20 mouse cellular contexts compared by ENCODE assay signal in genomic region chr13:30697880-30698279, GRCm38 (mm10). TPM values are rescaled to one million over a fixed set of nuclear protein-coding genes. Genes with fewer than 3 reads are reported as not detected.
A peak's percentile ranks its signal among the peaks of the same experiment; 100 is the strongest.
DNase-seq lines count a peak whose midpoint lies in the region; ATAC-seq and TF ChIP-seq lines count a peak whose summit lies in the region.
"Had no signal": no experiment of that assay in that cellular context is flagged by ENCODE, and none has a peak within 500 bp of the region (broad histone marks: within the 10 kb centered on the region; RNA-seq: fewer than 3 reads in every experiment).

No protein-coding gene starts in this region.

- intact Hi-C loops in left cerebral cortex, postnatal 36 days (cut with DNase I) = no loop called here

- no peak for TF ChIP-seq CTCF in bone marrow macrophage, adult 2 months (IDR thresholded peaks at IDR 0.05; ENCODE audit: low read depth, low read length)

- 86% methylated on average over 5 of the region's 5 CpGs for WGBS in heart, embryonic 11.5 days (ENCODE audit: insufficient replicate concordance)
- WGBS in macrophage (ENCODE audit: missing documents) = 11% methylated on average over 5 of the region's 5 CpGs
- WGBS in midbrain, embryonic 13.5 days = 96% methylated on average over 5 of the region's 5 CpGs

- no peak for ATAC-seq in heart, embryonic 11.5 days (replicated peaks; ENCODE audit: insufficient number of reproducible peaks, low FRiP score, low TSS enrichment)
- no peak for ATAC-seq in midbrain, embryonic 13.5 days
- ATAC-seq: forebrain, embryonic 13.5 days; forebrain, postnatal 0 days; hindbrain, postnatal 0 days had no signal

- no peak overlapping the region for H3K9ac ChIP-seq in heart, embryonic 11.5 days (ENCODE audit: low read depth, low read length)
- H3K9ac ChIP-seq in midbrain, embryonic 13.5 days (replicated peaks) = no peak overlapping the region
- H3K9ac ChIP-seq: forebrain, embryonic 13.5 days; forebrain, postnatal 0 days; hindbrain, embryonic 13.5 days had no signal

- H3K4me2 ChIP-seq in heart, embryonic 11.5 days = no peak overlapping the region
- H3K4me2 ChIP-seq in midbrain, embryonic 13.5 days (replicated peaks) = no peak overlapping the region
- H3K4me2 ChIP-seq: forebrain, embryonic 13.5 days; hindbrain, embryonic 13.5 days had no signal

- H3K79me2 ChIP-seq in macrophage (ENCODE audit: inconsistent target) = peaks cover 18% of the 10 kb centered on the region; the same call in 1 of the 2 replicates

- no peak overlapping the region for H3K4me3 ChIP-seq in heart, embryonic 11.5 days (ENCODE audit: low read depth, low read length)
- H3K4me3 ChIP-seq in bone marrow macrophage, adult 2 months (ENCODE audit: insufficient read depth, low read length) = no peak overlapping the region
- no peak overlapping the region for H3K4me3 ChIP-seq in brown adipose tissue, adult 24 weeks (ENCODE audit: insufficient read depth, low read depth, low read length)
- no peak overlapping the region for H3K4me3 ChIP-seq in macrophage (ENCODE audit: inconsistent target)
- no peak overlapping the region for H3K4me3 ChIP-seq in midbrain, embryonic 13.5 days (replicated peaks)
- H3K4me3 ChIP-seq: embryonic facial prominence, embryonic 10.5 days; forebrain, embryonic 13.5 days; heart, embryonic 10.5 days; hindbrain, embryonic 13.5 days had no signal

- H3K36me3 ChIP-seq in heart, embryonic 11.5 days (ENCODE audit: control insufficient read depth, insufficient read depth, low read length) = 0 out of 2 replicates have a peak, but pooled peaks cover 2% of the 10 kb centered on the region
- no peaks in the 10 kb centered on the region for H3K36me3 ChIP-seq in macrophage (ENCODE audit: inconsistent target)
- H3K36me3 ChIP-seq in midbrain, embryonic 13.5 days = no peaks in the 10 kb centered on the region
- H3K36me3 ChIP-seq: heart, embryonic 10.5 days had no signal

- peak; percentile 13 to 32 for DNase-seq in heart, adult 9 months (ENCODE audit: low spot score in 2 of 2)
- no peak for DNase-seq in cerebellum, adult 8-10 months
- DNase-seq in left cerebral cortex, postnatal 36 days (ENCODE audit: low spot score in 2 of 2) = no peak
- DNase-seq: adrenal gland, adult 2 months; adrenal gland, postnatal 25 days; cerebellum, adult 11 months; cerebellum, adult 9-10 months; cerebellum, postnatal 25 days; forebrain, postnatal 0 days; gastrocnemius, postnatal 10 days had no signal

- H3K27me3 ChIP-seq in heart, embryonic 11.5 days (ENCODE audit: control insufficient read depth, insufficient read depth, low read length) = no peaks in the 10 kb centered on the region
- H3K27me3 ChIP-seq in midbrain, embryonic 13.5 days = no peaks in the 10 kb centered on the region
- H3K27me3 ChIP-seq: forebrain, embryonic 13.5 days; hindbrain, embryonic 13.5 days had no signal

- no peaks in the 10 kb centered on the region for H3K9me3 ChIP-seq in heart, embryonic 11.5 days (replicated peaks; ENCODE audit: control insufficient read depth, low read length)
- H3K9me3 ChIP-seq in midbrain, embryonic 13.5 days = no peaks in the 10 kb centered on the region
- H3K9me3 ChIP-seq: embryonic facial prominence, embryonic 10.5 days; forebrain, embryonic 13.5 days; heart, embryonic 10.5 days; hindbrain, embryonic 13.5 days had no signal

- H3K27ac ChIP-seq in heart, embryonic 11.5 days (ENCODE audit: low read depth, low read length) = no peak overlapping the region
- H3K27ac ChIP-seq in bone marrow macrophage, adult 2 months (ENCODE audit: insufficient read depth, low read depth, low read length) = peak overlapping the region; percentile 95
- peak overlapping the region; percentile 59 for H3K27ac ChIP-seq in brown adipose tissue, adult 24 weeks (replicated peaks; ENCODE audit: low read depth, low read length)
- peak overlapping the region; percentile 91 for H3K27ac ChIP-seq in macrophage
- no peak overlapping the region for H3K27ac ChIP-seq in midbrain, embryonic 13.5 days
- H3K27ac ChIP-seq: embryonic facial prominence, embryonic 10.5 days; forebrain, embryonic 13.5 days; heart, embryonic 10.5 days; hindbrain, embryonic 13.5 days; hindbrain, postnatal 0 days had no signal

- no peak for TF ChIP-seq POLR2A in bone marrow macrophage, adult 2 months (IDR thresholded peaks at IDR 0.05; ENCODE audit: borderline replicate concordance, low read depth, low read length)

- H3K4me1 ChIP-seq in heart, embryonic 11.5 days (ENCODE audit: control insufficient read depth, insufficient read depth, low read length) = no peaks in the 10 kb centered on the region
- H3K4me1 ChIP-seq in bone marrow macrophage, adult 2 months (ENCODE audit: control insufficient read depth, insufficient read depth, low read length) = peaks cover 57% of the 10 kb centered on the region
- peaks cover 6% of the 10 kb centered on the region for H3K4me1 ChIP-seq in brown adipose tissue, adult 24 weeks (ENCODE audit: control insufficient read depth, insufficient read depth, insufficient read length, low read length)
- no peaks in the 10 kb centered on the region for H3K4me1 ChIP-seq in midbrain, embryonic 13.5 days (replicated peaks)
- H3K4me1 ChIP-seq: embryonic facial prominence, embryonic 10.5 days; forebrain, embryonic 13.5 days; heart, embryonic 10.5 days; hindbrain, embryonic 13.5 days had no signal

RNA-seq across cellular contexts. Expression of gene Dusp22, which starts 38.1 kb away (rescaled TPM):
- 21.8 and 23.2 TPM in 2 replicates for polyA plus RNA-seq in heart, embryonic 11.5 days (2014; fragmentation: Nextera tagmentation; extraction: Ambion mirVana)
- 53.6 and 62.9 TPM in 2 replicates for polyA plus RNA-seq in bone marrow macrophage, adult 2 months (2012; ENCODE audit: insufficient read depth, insufficient read length, missing spikeins)
- 26.7 and 40.2 TPM in 2 replicates for polyA plus RNA-seq in brown adipose tissue, adult 24 weeks (2012; ENCODE audit: insufficient read depth, insufficient read length, missing spikeins)
- total RNA-seq in macrophage (2018; cell fraction: chromatin; rRNA removed) = 10 to 100 TPM; 11.1 to 34.2 (median 20.9) TPM
- total RNA-seq in macrophage (2018; cell fraction: cytosol; rRNA removed) = 10 to 100 TPM; 13.1 to 29.6 (median 19.5) TPM
- total RNA-seq in macrophage (2018; cell fraction: nucleus; rRNA removed) = 10 to 100 TPM; 11.7 to 44.9 (median 24.7) TPM
- 13.9 to 30.5 TPM (median 18.3 TPM) in 3 replicates for polyA plus RNA-seq in macrophage (2018)
- total RNA-seq in left cerebral cortex, postnatal 36 days (2021) = 10 to 100 TPM; 33.4 to 35.4 TPM
- polyA plus RNA-seq in midbrain, embryonic 13.5 days (2015; fragmentation: Nextera tagmentation; extraction: Ambion mirVana) = 18.8 and 19.2 TPM in 2 replicates

RNA-seq across cellular contexts. Expression of gene Irf4, which starts 51.1 kb away (rescaled TPM):
- 0.03 TPM in 1 of 2 replicates, not detected in the other for polyA plus RNA-seq in heart, embryonic 11.5 days (2014; fragmentation: Nextera tagmentation; extraction: Ambion mirVana)
- polyA plus RNA-seq in bone marrow macrophage, adult 2 months (2012; ENCODE audit: insufficient read depth, insufficient read length, missing spikeins) = 7.5 and 9.3 TPM in 2 replicates
- 2.7 and 8.0 TPM in 2 replicates for polyA plus RNA-seq in brown adipose tissue, adult 24 weeks (2012; ENCODE audit: insufficient read depth, insufficient read length, missing spikeins)
- 10 to 100 TPM in 4 of 26 experiments, 1 to 10 TPM in 12, under 1 TPM in 9, not detected in 1; 0.26 to 26.4 (median 1.6) TPM for total RNA-seq in macrophage (2018; cell fraction: chromatin; rRNA removed)
- 10 to 100 TPM in 2 of 26 experiments, 1 to 10 TPM in 14, under 1 TPM in 10; 0.37 to 17.3 (median 2.1) TPM for total RNA-seq in macrophage (2018; cell fraction: cytosol; rRNA removed)
- total RNA-seq in macrophage (2018; cell fraction: nucleus; rRNA removed) = 10 to 100 TPM in 5 of 26 experiments, 1 to 10 TPM in 16, under 1 TPM in 5; 0.55 to 21.8 (median 3.1) TPM
- 0.88 to 1.5 TPM (median 1.2 TPM) in 3 replicates for polyA plus RNA-seq in macrophage (2018)
- total RNA-seq in left cerebral cortex, postnatal 36 days (2021) = under 1 TPM; 0.47 to 0.63 TPM
- 0.07 and 0.08 TPM in 2 replicates for polyA plus RNA-seq in midbrain, embryonic 13.5 days (2015; fragmentation: Nextera tagmentation; extraction: Ambion mirVana)
- total RNA-seq: hindbrain, postnatal 0 days had no signal

Comparison
In these comparisons a context has a peak if more than half of its experiments do, and no peak if none do; other contexts are left out.
1. DNase-seq: peak in heart, adult 9 months (2 of 2); none in cerebellum, adult 8-10 months (single experiment) and left cerebral cortex, postnatal 36 days (0 of 2).
2. H3K27ac ChIP-seq: peak in bone marrow macrophage, adult 2 months (single experiment), brown adipose tissue, adult 24 weeks (single experiment) and macrophage (single experiment); none in heart, embryonic 11.5 days (single experiment) and midbrain, embryonic 13.5 days (single experiment).